Mouse (Mus musculus): ENCODE results near the gene Slc43a1.
"Not testable (repeated sequence)": the region's sequence is repeated elsewhere in the genome, so short reads cannot be mapped to it uniquely, and the experiment has no call there.

The Slc43a1 gene

DNA sequence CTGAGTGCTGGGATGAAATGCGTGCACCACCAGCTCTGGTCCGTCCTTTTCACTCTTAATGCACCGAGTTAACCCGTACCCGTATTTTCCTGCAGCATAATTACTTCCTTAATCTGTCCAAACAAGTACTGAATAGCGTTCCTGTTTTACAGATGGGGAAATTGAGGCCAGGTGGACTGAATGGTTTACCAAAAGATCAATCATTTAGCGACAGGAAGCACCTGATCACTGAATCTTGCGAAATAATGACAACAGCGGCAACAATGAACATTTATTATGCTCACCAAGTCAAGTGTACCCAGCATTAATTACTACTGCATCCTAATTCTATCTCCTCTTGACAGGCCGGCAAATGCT lies at the start of gene Slc43a1:
Gene Slc43a1 (plus strand): TSS at position 258 of the 357 bp plus-strand sequence.
- DNase-seq, result no peak

- DNase-seq, result no peak
Observed at GRCm38 (mm10) chr2:84790418-84790817, 48.2 kb upstream of the Slc43a1 start.

DNA sequence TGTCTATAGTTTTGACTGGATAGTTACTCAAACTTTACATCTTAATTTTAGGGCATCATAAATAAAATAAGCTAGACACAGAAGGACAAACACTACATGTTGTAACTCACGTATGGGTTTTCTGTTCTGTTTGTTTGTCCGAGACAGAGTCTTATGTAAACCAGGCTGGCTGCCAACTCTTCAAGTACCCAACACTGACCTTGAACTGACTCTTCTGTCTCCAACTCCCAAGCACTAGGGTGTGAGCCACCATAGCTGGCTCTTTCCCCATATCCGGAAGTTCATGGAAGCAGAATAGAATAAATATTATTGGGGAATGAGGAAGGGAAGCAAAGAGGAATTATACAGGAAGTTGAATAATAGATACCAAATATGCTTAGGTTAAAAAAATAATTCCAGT lies 46.1 kb upstream of the Slc43a1 start:
- no peak for DNase-seq

DNA sequence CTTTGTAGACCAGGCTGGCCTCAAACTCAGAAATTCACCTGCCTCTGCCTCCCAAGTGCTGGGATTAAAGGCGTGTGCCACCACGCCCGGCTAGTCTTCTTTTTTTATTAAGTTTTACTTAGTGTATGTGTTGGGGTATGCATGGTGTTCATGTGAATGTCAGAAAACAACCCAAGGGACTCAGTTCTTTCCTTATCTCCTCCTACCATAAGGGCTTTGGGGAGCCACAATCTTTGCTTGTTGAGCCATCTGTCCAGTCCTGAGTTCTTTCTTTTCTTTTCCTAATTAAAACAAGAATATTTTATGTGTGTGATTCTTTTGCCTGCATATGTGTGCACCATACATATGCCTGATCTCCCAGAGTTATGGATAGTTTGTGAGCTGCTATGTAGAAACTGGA lies 45.5 kb upstream of the Slc43a1 start:
- no peak for DNase-seq

GRCm38 (mm10) chr2:84793871-84794270 lies 44.8 kb upstream of the Slc43a1 start:
- DNase-seq, result no peak

- DNase-seq, result peak; percentile 34
Observed at GRCm38 (mm10) chr2:84797833-84798492, 40.7 kb upstream of the Slc43a1 start.

- peak; percentile 44 for DNase-seq
Observed at GRCm38 (mm10) chr2:84798493-84798921, 40.1 kb upstream of the Slc43a1 start, which contains the start of gene Ube2l6. Gene Ube2l6, plus strand, starts transcription at chr2:84798828.

- peak; percentile 47 for DNase-seq
Observed at GRCm38 (mm10) chr2:84799041-84799561, 39.5 kb upstream of the Slc43a1 start.

DNA sequence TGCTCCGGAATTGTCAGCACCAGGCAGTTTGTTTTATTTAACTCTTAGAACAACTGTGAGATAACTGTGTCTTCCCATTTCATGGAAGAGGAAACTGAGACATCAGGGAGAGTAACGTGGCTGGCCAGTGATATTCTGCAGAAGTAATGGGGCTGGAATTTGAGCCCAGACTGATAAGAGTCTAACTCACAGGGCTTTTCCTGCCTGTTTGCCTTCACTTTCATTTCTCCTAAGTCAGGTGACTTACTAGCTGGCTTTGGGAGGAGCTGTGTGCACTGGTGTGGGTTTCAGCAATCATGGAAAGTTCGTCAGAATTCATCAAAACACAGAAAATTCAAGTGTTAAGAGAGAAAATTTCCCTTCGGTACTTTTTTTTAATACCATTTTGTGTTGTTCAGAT lies 38.3 kb upstream of the Slc43a1 start:
- DNase-seq, result no peak

- not testable (repeated sequence) for DNase-seq
Observed at GRCm38 (mm10) chr2:84801223-84801622, 37.4 kb upstream of the Slc43a1 start.

GRCm38 (mm10) chr2:84803963-84804362 lies 34.7 kb upstream of the Slc43a1 start:
- no peak for DNase-seq

DNA sequence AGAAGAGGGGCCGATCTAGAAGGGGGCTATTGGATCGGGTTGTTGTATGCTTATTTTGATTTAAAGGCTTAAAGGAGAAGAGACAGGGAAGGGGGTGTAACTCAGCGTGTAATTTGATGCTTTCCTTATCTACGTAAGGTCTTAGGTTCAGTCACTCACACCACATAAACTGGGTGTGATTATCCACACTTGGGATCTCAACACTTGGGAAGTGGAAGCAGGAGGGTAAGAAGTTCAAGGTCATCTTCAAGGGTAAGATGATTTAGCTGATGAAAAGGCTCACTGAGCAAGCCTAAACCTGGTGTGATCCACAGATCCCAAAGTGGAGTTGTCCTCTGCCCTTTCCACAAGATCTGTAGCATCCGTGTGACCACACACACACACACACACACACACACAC lies 32.1 kb upstream of the Slc43a1 start:
- DNase-seq, result no peak

GRCm38 (mm10) chr2:84809330-84809729 lies 29.3 kb upstream of the Slc43a1 start:
- no peak for DNase-seq

- no peak for DNase-seq
Observed at GRCm38 (mm10) chr2:84810526-84810885, 28.1 kb upstream of the Slc43a1 start.

DNA sequence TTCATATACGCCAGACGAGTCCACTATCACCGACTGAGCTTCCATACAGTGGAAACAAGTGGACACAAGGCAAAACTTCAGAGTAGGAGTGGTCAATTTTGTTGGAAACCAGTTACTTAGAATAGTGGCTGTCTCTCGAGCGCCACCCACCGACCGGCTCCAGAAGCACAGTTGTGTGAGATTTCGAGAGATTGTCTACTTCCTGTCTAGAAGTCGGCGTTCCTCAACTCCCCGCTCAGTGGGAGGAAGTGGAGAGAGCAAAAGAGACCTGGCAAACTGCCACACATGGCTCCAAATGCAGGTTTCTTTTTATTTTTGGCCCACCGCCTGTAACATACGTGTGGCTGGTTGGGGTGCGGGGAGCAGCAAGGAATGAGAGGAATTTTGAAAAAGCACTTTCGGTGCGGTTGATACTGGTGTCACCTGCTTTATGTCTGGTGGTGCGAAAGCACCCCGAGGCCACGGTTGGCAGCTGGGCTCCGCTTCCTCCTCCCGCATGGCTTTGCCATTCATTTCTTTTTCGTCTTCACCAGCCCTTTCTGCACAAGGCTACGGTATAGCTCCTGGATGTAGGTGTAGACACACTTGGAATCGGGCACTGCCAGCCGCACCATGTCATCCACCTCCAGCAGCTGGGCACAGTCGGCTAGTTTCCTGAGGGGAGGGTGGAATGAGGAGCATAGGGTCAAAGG lies 27.6 kb upstream of the Slc43a1 start:
- DNase-seq, result peak; percentile 82

DNA sequence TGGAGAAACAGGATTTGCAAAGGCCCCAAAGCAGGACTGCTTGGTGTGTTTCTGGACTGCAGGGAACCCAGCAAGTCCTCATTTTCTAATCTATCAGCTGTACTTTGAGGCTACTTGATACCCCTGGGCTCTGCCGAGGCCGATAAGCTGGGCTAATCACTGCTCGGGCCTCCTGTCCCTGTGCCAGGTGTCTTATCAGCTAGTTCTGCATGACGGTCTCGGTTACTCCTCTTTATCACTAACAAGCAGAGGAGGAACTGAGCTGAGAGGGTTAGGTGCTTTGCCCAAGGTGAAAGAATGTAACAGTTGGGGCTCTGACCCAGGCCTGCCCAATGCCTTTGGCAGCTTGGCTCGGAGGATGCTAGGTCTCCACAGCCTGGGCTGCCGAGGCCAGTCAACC lies 26.8 kb upstream of the Slc43a1 start:
- no peak for DNase-seq

DNA sequence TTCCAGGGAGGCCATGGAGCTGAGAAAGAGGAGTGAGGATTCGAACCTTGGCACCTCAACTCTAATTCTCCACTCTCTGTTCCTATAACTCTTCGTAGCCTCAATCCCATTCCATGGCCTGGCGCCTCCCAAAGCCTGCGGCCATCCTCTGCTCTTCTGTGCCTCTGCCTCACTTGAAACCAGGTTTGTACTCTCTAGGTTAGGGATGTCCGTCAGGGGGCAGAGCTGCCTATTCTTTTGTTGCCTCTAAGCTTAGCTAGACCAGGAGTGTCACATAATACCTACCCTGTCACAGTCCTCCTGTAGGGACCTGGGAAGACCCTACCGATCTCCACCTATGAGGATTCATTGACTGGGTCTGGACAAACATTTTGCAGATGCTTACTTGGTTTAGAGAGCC lies 26.0 kb upstream of the Slc43a1 start:
- DNase-seq, result no peak

DNA sequence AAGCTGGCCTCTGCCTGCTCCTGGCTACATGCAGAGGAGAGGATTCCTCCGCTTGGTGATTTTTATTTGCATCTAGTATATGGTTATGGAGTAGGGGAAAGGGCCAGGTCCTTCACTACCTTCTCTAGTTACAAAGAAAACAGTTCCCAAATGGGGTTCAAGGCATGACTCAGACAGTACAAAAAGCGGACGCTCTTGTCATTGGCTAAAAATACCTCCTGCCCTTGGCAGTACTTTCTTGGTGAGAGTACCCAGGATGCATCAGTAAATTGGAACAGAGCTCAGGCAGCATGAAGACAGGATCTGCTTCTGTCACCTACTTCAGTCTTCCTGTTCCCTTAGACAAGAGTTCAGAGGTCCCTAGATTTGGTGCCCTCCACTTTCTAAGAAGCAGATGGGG lies 18.8 kb upstream of the Slc43a1 start:
- DNase-seq, result no peak

GRCm38 (mm10) chr2:84822552-84822951 lies 16.1 kb upstream of the Slc43a1 start, which contains the start of gene Smtnl1:
Gene Smtnl1, minus strand, starts transcription at chr2:84822652.
- no peak for DNase-seq

- no peak for DNase-seq
Observed at GRCm38 (mm10) chr2:84823237-84823636, 15.4 kb upstream of the Slc43a1 start.

- DNase-seq, result peak; percentile 68
Observed at GRCm38 (mm10) chr2:84826488-84827282, 12.0 kb upstream of the Slc43a1 start, which contains the start of gene Timm10. Gene Timm10, plus strand, starts transcription at chr2:84826997.

DNA sequence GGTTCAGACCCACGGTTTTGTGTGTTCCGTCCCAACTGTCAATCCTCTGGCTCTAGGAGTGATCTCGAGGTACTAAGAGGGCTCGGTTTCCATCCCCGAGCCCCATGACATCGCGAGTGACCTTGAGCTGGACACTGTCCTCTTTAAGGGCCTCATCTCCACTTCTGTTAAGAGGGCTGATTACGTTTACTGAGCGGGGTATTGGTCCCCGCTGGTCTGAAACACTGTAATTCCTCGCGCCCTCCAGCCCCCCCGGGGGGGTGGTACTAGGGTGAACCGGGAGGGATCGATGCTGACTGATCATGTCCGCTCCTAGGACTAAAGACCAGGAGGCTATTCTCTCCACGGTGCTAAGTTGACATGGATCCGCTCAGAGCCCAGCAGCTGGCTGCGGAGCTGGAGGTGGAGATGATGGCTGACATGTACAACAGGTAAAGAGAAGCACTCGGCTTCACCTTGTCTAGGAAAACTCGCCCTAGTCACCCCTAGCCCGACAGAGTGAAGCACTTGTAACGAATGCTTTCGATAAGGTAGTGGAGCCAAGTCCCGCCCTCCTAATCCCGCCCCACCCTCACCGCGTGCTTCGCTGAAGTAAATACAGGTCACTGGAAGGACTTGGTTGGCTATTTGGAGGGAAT lies 11.2 kb upstream of the Slc43a1 start:
- no peak for DNase-seq

All from thymus, postnatal 14 days (tissue).